Mouse (Mus musculus) heart, embryonic 11.5 days (tissue): Measurements from ENCODE around the gene Ppm1h. TPM values are rescaled to one million over a fixed set of nuclear protein-coding genes. Genes with fewer than 3 reads are reported as not detected.

Experiments used
- ATAC-seq: fragments of 200-750 bp; cut with Nextera tagmentation; replicated peaks from 2 replicates; pipeline ENCODE4 v1.8.0; 2017; ENCODE audit warnings: moderate library complexity; ENCODE audit not compliant: insufficient number of reproducible peaks, low FRiP score, low TSS enrichment
- H3K27ac ChIP-seq: fragments of 300-500 bp; sonication (generic); 2 replicates; pipeline ENCODE4 v1.5.1; 2014; ENCODE audit warnings: mild to moderate bottlenecking, low read depth, low read length
- H3K27me3 ChIP-seq: fragments of 300-500 bp; sonication (generic); 2 replicates; pipeline ENCODE4 v1.6.1; 2014; ENCODE audit warnings: mild to moderate bottlenecking, low read length, mixed read lengths; ENCODE audit not compliant: control insufficient read depth, insufficient read depth
- H3K36me3 ChIP-seq: fragments of 300-500 bp; sonication (generic); 2 replicates; pipeline ENCODE4 v1.6.1; 2014; ENCODE audit warnings: mild to moderate bottlenecking, low read length, moderate library complexity, mixed read lengths; ENCODE audit not compliant: control insufficient read depth, insufficient read depth
- H3K4me1 ChIP-seq: fragments of 300-500 bp; sonication (generic); 2 replicates; pipeline ENCODE4 v1.6.1; 2014; ENCODE audit warnings: low read length; ENCODE audit not compliant: control insufficient read depth, insufficient read depth
- H3K4me2 ChIP-seq: fragments of 300-500 bp; sonication (generic); 2 replicates; pipeline ENCODE4 v1.6.1; 2014; ENCODE audit warnings: mild to moderate bottlenecking, moderate library complexity
- H3K4me3 ChIP-seq: fragments of 300-500 bp; sonication (generic); 2 replicates; pipeline ENCODE4 v1.5.1; 2014; ENCODE audit warnings: low read depth, low read length
- H3K9ac ChIP-seq: fragments of 300-500 bp; sonication (generic); 2 replicates; pipeline ENCODE4 v1.6.1; 2014; ENCODE audit warnings: mild to moderate bottlenecking, low read depth, low read length, moderate library complexity
- H3K9me3 ChIP-seq: fragments of 300-500 bp; sonication (generic); replicated peaks from 2 replicates; pipeline ENCODE4 v1.6.1; 2016; ENCODE audit warnings: low read length; ENCODE audit not compliant: control insufficient read depth
- WGBS: fragments of 180-500 bp; shearing (Covaris S2); extraction: QIAGEN DNeasy Blood & Tissue Kit; methylation state at CpG from one replicate; pipeline ENCODE4 v1.1.7; 2014; ENCODE audit not compliant: insufficient replicate concordance; 5-methylcytosine and 5-hydroxymethylcytosine counted together
- microRNA counts: library from miRNA; unstranded; fragments of <30 nt; microRNA quantifications from one replicate; lab custom pipeline; 2015
- microRNA-seq: library from miRNA; unstranded; fragments of <30 nt; microRNA quantifications from one replicate; pipeline ENCODE4, GENCODE M21; 2016; ENCODE audit warnings: borderline number of aligned reads
- polyA plus RNA-seq: library from polyadenylated mRNA; unstranded; fragments of >200 nt; fragmentation: Nextera tagmentation; extraction: Ambion mirVana; gene quantifications from 2 replicates; pipeline ENCODE4 v1.2.1, GENCODE M21; 2014

Ppm1h gene
- polyA plus RNA-seq, 1 experiment from 2014 or later = 3.9 TPM

DNA sequence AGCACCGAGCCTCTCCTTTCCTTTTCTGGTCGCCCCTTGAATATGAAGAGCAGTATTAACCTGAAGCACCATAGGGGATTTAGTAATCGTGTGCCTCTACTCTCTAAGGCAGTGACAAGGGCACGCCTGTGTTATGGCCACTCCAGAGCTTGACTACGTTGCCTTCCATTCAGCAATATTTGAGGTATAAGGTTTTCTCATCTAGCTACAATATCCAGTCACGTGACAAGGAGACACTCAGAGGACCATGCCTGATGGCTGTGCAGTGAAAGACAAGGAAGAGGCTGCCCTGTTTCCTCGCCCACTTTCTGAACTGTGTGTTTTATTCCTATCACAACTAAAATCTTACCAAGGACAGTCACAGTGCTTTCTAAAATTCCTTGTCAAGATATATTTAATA lies 309.8 kb downstream of the Ppm1h start:
- Histone ChIP-seq H3K4me2 (peak overlapping the region; percentile 70), H3K36me3 (0 out of 2 replicates have a peak, but pooled peaks cover 2% of the 10 kb centered on the region), H3K4me3 (no peak overlapping the region), H3K27me3 (no peaks in the 10 kb centered on the region), H3K9ac (no peak overlapping the region), H3K9me3 (no peaks in the 10 kb centered on the region), H3K27ac (0 out of 2 replicates have a peak overlapping the region, but pooled peaks have one; percentile 29), H3K4me1 (peaks cover 29% of the 10 kb centered on the region)
- ATAC-seq = no peak
- WGBS = 70% methylated on average over 7 of the region's 7 CpGs

DNA sequence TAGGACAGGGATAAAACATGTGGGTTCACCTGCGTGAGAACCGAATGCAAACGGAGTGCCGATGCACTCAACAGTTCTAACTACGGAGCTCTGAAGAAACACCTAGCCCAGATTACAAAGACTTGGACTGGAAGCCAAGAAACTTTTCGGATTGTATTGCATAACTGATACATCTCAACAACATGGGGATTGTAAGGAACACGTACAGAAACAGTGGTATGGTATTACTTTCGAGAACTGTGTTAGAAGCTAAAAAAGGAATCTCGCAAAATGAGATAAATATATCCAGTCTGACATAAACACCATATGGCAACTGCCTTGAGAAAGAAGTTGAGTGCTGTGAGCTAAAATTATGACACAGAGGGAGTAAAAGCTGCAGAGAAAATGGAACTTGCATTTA lies 311.4 kb downstream of the Ppm1h start:
- Histone ChIP-seq H3K27ac (0 out of 2 replicates have a peak overlapping the region, but pooled peaks have one; percentile 16), H3K4me3 (no peak overlapping the region), H3K9me3 (no peaks in the 10 kb centered on the region), H3K4me1 (peaks cover 28% of the 10 kb centered on the region), H3K36me3 (0 out of 2 replicates have a peak, but pooled peaks cover 5% of the 10 kb centered on the region), H3K27me3 (no peaks in the 10 kb centered on the region), H3K4me2 (no peak overlapping the region), H3K9ac (no peak overlapping the region)
- WGBS = 87% methylated on average over 9 of the region's 9 CpGs
- ATAC-seq = no peak

DNA sequence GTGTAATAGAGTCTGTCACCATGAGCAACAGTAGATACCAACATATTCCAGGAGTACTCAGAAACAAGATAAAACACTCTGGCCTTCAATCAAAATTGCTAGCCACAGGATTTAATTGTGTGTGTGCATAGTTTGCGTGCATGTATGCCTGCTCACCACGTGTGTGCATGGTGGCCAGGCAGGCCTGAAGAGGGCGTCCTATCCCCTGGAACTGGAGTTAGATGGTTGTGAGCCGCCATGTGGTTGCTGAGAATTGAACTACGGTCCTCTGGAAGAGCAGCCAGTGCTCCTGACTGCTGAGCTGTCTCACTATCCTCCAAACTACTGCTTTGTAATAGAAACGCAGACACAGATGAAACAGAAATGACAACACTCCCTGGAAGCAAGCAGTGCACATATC lies 312.0 kb downstream of the Ppm1h start:
- Histone ChIP-seq H3K27ac (peak overlapping the region; percentile 88), H3K36me3 (peaks cover 9% of the 10 kb centered on the region), H3K9ac (peak overlapping the region; percentile 43; the same call in 1 of the 2 replicates), H3K4me1 (peaks cover 28% of the 10 kb centered on the region), H3K4me3 (no peak overlapping the region), H3K4me2 (peak overlapping the region; percentile 50), H3K27me3 (no peaks in the 10 kb centered on the region), H3K9me3 (no peaks in the 10 kb centered on the region)
- no peak for ATAC-seq
- WGBS = 86% methylated on average over 6 of the region's 6 CpGs

DNA sequence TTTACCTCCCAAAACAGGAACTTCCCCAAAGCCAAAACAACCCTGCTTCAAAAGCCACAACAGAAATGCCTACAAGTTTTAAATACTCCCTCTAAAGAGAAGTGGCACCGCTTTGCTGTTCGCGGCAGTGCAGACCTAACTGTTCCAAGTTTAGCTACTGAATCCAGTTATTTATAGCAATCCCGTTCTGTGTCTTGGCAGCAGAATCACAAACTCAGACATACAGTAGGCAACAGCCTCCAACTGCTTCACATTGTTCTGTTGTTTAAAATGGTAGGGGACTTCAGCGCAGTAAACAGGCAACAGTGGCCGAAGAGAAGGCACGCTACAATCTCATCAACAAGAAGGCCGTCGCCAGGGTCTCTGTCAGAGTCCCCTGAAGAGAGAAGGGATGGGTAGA lies 312.5 kb downstream of the Ppm1h start:
- no peaks in the 10 kb centered on the region for H3K27me3 ChIP-seq
- WGBS = 67% methylated on average over 9 of the region's 9 CpGs
- H3K4me1 ChIP-seq = peaks cover 28% of the 10 kb centered on the region
- H3K4me3 ChIP-seq = no peak overlapping the region
- H3K27ac ChIP-seq = peak overlapping the region; percentile 88
- no peaks in the 10 kb centered on the region for H3K9me3 ChIP-seq
- peaks cover 12% of the 10 kb centered on the region for H3K36me3 ChIP-seq
- no peak for ATAC-seq
- peak overlapping the region; percentile 50 for H3K4me2 ChIP-seq
- H3K9ac ChIP-seq = peak overlapping the region; percentile 44; the same call in 1 of the 2 replicates

DNA sequence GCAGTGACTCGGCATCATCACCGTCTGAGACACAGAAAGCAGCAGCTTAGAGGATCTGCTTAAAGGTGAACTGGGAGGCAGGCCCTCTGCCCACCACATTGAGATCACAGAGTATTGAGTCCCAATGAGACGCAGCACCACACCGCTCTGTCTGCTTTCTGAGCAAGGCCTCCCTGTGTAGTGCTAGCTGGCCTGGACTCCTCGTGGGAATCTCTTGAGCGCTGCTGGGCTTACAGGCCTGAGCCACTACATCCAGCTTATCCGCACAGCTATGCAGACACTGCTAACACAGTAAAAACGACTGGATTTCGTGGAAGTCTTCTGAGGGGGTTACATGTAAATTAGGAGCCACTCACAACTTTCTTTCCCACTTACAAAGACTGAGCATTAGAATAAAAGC lies 313.1 kb downstream of the Ppm1h start:
- H3K27me3 ChIP-seq = no peaks in the 10 kb centered on the region
- WGBS = 66% methylated on average over 9 of the region's 9 CpGs
- ATAC-seq = no peak
- peak overlapping the region; percentile 50 for H3K4me2 ChIP-seq
- peaks cover 28% of the 10 kb centered on the region for H3K4me1 ChIP-seq
- peak overlapping the region; percentile 44; the same call in 1 of the 2 replicates for H3K9ac ChIP-seq
- H3K9me3 ChIP-seq = no peaks in the 10 kb centered on the region
- H3K4me3 ChIP-seq = no peak overlapping the region
- H3K36me3 ChIP-seq = peaks cover 17% of the 10 kb centered on the region
- H3K27ac ChIP-seq = peak overlapping the region; percentile 88

DNA sequence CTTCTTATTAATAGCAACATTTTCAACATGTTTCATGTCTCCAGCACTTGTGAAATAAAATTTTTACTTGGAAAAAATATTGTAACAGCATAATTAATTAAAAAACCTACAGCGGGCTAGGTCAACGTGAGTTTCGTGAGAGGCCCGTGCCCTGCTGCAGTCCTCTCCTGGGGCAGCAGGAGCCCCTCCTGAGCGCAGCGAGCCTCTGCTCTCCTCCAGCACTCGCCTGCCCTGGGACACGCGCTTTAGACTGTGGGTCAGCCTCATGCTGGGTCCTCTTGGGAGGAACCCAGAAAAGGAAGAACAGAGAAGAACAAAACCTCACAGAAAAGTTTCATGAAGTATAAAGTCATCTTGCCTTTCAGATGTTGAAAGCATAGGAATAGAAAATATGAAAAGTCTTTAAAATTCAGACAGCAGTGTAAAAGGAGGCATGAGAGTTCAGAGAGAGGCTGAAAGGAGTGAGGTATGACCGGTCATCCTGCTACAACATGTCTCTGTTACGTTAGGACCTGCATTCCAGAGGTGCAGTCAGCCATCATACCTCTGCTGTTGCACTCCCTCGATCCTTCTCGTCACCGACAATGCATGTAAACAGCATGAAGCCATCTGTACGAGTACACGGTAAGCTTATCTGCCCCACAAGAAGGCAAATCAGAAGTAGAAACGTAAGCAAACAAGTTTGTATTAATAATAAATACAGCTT lies 316.0 kb downstream of the Ppm1h start:
- Histone ChIP-seq H3K4me1 (peaks cover 12% of the 10 kb centered on the region), H3K4me2 (no peak overlapping the region), H3K27ac (no peak overlapping the region), H3K27me3 (no peaks in the 10 kb centered on the region), H3K9me3 (no peaks in the 10 kb centered on the region), H3K9ac (no peak overlapping the region), H3K36me3 (peaks cover 24% of the 10 kb centered on the region), H3K4me3 (no peak overlapping the region)
- no peak for ATAC-seq
- WGBS = 81% methylated on average over 17 of the region's 17 CpGs

MicroRNA genes within 50 kb of the gene (microRNA counts, 519-probe panel; counts per million panel counts)
- microRNA mmu-let-7i (lab: Ali Mortazavi, UCI) = 6,529 counts per million, percentile 85 among the panel's probes with 10 or more counts

Small RNAs within 50 kb of the gene (microRNA-seq; reads per million reads assigned to microRNA genes)
- gene Mir6412 (not detected), gene Mir8104 (not detected), gene Mirlet7i (18,556 reads per million, percentile 98 among the genes with 10 or more reads in this experiment)

Other genes starting within 250 kb of the Ppm1h start
- 0.17 TPM in 1 of 2 replicates, not detected in the other for gene Avpr1a, start 230.3 kb upstream of the Ppm1h start, polyA plus RNA-seq